Mouse (Mus musculus) midbrain, postnatal 0 days (tissue): ENCODE measurements around the gene Olfr138. TPM values are rescaled to one million over a fixed set of nuclear protein-coding genes. Genes with fewer than 3 reads are reported as not detected.

Source experiments
- ATAC-seq: fragments of 200-750 bp; cut with Nextera tagmentation; 2 replicates; pipeline ENCODE4 v1.8.0; 2017; ENCODE audit warnings: moderate number of reproducible peaks, mild to moderate bottlenecking, moderate TSS enrichment, moderate library complexity; ENCODE audit not compliant: low FRiP score
- DNase-seq: peaks from one replicate; pipeline ENCODE4 v3.0.0-alpha.2; 2015; ENCODE audit warnings: low spot score
- H3K27ac ChIP-seq: fragments of 300-500 bp; sonication (generic); 2 replicates; pipeline ENCODE4 v1.5.1; 2014; ENCODE audit warnings: low read depth, mild to moderate bottlenecking, low read length, mixed read lengths
- H3K27me3 ChIP-seq: fragments of 300-500 bp; sonication (generic); 2 replicates; pipeline ENCODE4 v1.6.1; 2014; ENCODE audit warnings: low read length, control low read depth, mixed read lengths; ENCODE audit not compliant: insufficient read depth
- H3K36me3 ChIP-seq: fragments of 300-500 bp; sonication (generic); 2 replicates; pipeline ENCODE4 v1.6.1; 2014; ENCODE audit warnings: low read length, control low read depth, mixed read lengths; ENCODE audit not compliant: insufficient read depth
- H3K4me1 ChIP-seq: fragments of 300-500 bp; sonication (generic); 2 replicates; pipeline ENCODE4 v1.6.1; 2014; ENCODE audit warnings: mild to moderate bottlenecking, control low read depth, antibody characterized with exemption, low read length, mixed read lengths; ENCODE audit not compliant: insufficient read depth
- H3K4me2 ChIP-seq: fragments of 300-500 bp; sonication (generic); 2 replicates; pipeline ENCODE4 v1.6.1; 2014; ENCODE audit warnings: low read depth, mild to moderate bottlenecking, low read length, mixed read lengths; ENCODE audit not compliant: poor library complexity, severe bottlenecking
- H3K4me3 ChIP-seq: fragments of 300-500 bp; sonication (generic); 2 replicates; pipeline ENCODE4 v1.5.1; 2014; ENCODE audit warnings: low read depth, mild to moderate bottlenecking, low read length, moderate library complexity
- H3K9ac ChIP-seq: fragments of 300-500 bp; sonication (generic); replicated peaks from 2 replicates; pipeline ENCODE4 v1.6.1; 2014; ENCODE audit warnings: mild to moderate bottlenecking, low read length, moderate library complexity, mixed read lengths; ENCODE audit not compliant: poor library complexity, severe bottlenecking
- H3K9me3 ChIP-seq: fragments of 300-500 bp; sonication (generic); 2 replicates; pipeline ENCODE4 v1.6.1; 2016; ENCODE audit warnings: low read length, control low read depth
- CTCF ChIP-seq: IDR thresholded peaks from 2 replicates; pipeline ENCODE4 v1.5.1; 2016; ENCODE audit warnings: antibody characterized with exemption, mild to moderate bottlenecking
- whole genome bisulfite sequencing: fragments of 180-500 bp; shearing (Covaris S2); extraction: QIAGEN DNeasy Blood & Tissue Kit; methylation state at CpG from one replicate; pipeline ENCODE4 v1.1.7; 2014; 5-methylcytosine and 5-hydroxymethylcytosine counted together
- polyA plus RNA-seq: library from polyadenylated mRNA; unstranded; fragments of >200 nt; fragmentation: Nextera tagmentation; extraction: Ambion mirVana; gene quantifications from 2 replicates; pipeline ENCODE4 v1.2.1, GENCODE M21; 2015
- total RNA-seq: library from RNA; depleted of rRNA; stranded (reverse); fragments of >200 nt; gene quantifications from 2 replicates; pipeline ENCODE4 v1.2.3, GENCODE M21; 2014; rRNA removed

The Olfr138 gene
- total RNA-seq (not detected in 2 replicates), polyA plus RNA-seq (not detected in 2 replicates)

GRCm38 (mm10) chr17:38260735-38261134 lies at the start of gene Olfr138:
Gene Olfr138 (plus strand): TSS chr17:38261035.
- no peaks in the 10 kb centered on the region for H3K36me3 ChIP-seq
- no peaks in the 10 kb centered on the region for H3K4me1 ChIP-seq
- H3K9ac ChIP-seq, result no peak within 1 kb of the TSS
- H3K27ac ChIP-seq, result no peak within 1 kb of the TSS
- 0 out of 2 replicates have a peak, but pooled peaks cover 3% of the 10 kb centered on the region for H3K9me3 ChIP-seq
- no peak within 1 kb of the TSS for H3K4me2 ChIP-seq
- ATAC-seq (no peak), DNase-seq (no peak)
- TF ChIP-seq CTCF, result no peak
- WGBS, result 71% methylated on average over 1 of the region's 1 CpGs
- no peak within 1 kb of the TSS for H3K4me3 ChIP-seq
- H3K27me3 ChIP-seq, result no peaks in the 10 kb centered on the region

GRCm38 (mm10) chr17:38307470-38307869 lies 46.6 kb downstream of the Olfr138 start, which contains the start of gene Olfr137:
Gene Olfr137 (minus strand): TSS chr17:38307570.
- Histone ChIP-seq H3K4me3 (no peak within 1 kb of the TSS), H3K4me2 (no peak within 1 kb of the TSS), H3K9me3 (peaks cover 8% of the 10 kb centered on the region), H3K4me1 (no peaks in the 10 kb centered on the region), H3K27me3 (no peaks in the 10 kb centered on the region), H3K27ac (no peak within 1 kb of the TSS), H3K36me3 (no peaks in the 10 kb centered on the region), H3K9ac (no peak within 1 kb of the TSS)
- no peak for TF ChIP-seq CTCF
- DNase-seq, result no peak
- no peak for ATAC-seq

Other genes starting within 250 kb of the Olfr138 start
- gene Olfr129, start 201.0 kb upstream of the Olfr138 start, total RNA-seq, result not detected in 2 replicates
- not detected in 2 replicates for gene Olfr129, start 201.0 kb upstream of the Olfr138 start, polyA plus RNA-seq
- not detected in 2 replicates for gene Olfr130, start 197.1 kb upstream of the Olfr138 start, total RNA-seq
- not detected in 2 replicates for gene Olfr130, start 197.1 kb upstream of the Olfr138 start, polyA plus RNA-seq
- gene Olfr131, start 172.3 kb upstream of the Olfr138 start, total RNA-seq, result not detected in 2 replicates
- gene Olfr131, start 172.3 kb upstream of the Olfr138 start, polyA plus RNA-seq, result not detected in 2 replicates
- gene Olfr132, start 126.5 kb upstream of the Olfr138 start, total RNA-seq, result not detected in 2 replicates
- gene Olfr132, start 126.5 kb upstream of the Olfr138 start, polyA plus RNA-seq, result not detected in 2 replicates
- not detected in 2 replicates for gene Olfr133, start 115.8 kb upstream of the Olfr138 start, total RNA-seq
- gene Olfr133, start 115.8 kb upstream of the Olfr138 start, polyA plus RNA-seq, result not detected in 2 replicates
- gene Olfr134, start 89.6 kb upstream of the Olfr138 start, total RNA-seq, result not detected in 2 replicates
- gene Olfr134, start 89.6 kb upstream of the Olfr138 start, polyA plus RNA-seq, result not detected in 2 replicates
- not detected in 2 replicates for gene Olfr135, start 56.7 kb upstream of the Olfr138 start, total RNA-seq
- gene Olfr135, start 56.7 kb upstream of the Olfr138 start, polyA plus RNA-seq, result not detected in 2 replicates
- not detected in 2 replicates for gene Olfr137, start 46.5 kb downstream of the Olfr138 start, total RNA-seq
- not detected in 2 replicates for gene Olfr137, start 46.5 kb downstream of the Olfr138 start, polyA plus RNA-seq
- gene Olfr136, start 68.8 kb downstream of the Olfr138 start, total RNA-seq, result not detected in 2 replicates
- gene Olfr136, start 68.8 kb downstream of the Olfr138 start, polyA plus RNA-seq, result not detected in 2 replicates
- not detected in 2 replicates for gene Esp36, start 159.2 kb downstream of the Olfr138 start, total RNA-seq
- gene Esp36, start 159.2 kb downstream of the Olfr138 start, polyA plus RNA-seq, result not detected in 2 replicates